Mouse (Mus musculus): Measurements from ENCODE around the gene Gbx1. TPM values are rescaled to one million over a fixed set of nuclear protein-coding genes. Genes with fewer than 3 reads are reported as not detected.
"Not testable (repeated sequence)": the region's sequence is repeated elsewhere in the genome, so short reads cannot be mapped to it uniquely, and the experiment has no call there.

The Gbx1 gene
- polyA plus RNA-seq (2012; rRNA removed), result 2.2 and 5.0 TPM in 2 replicates

DNA sequence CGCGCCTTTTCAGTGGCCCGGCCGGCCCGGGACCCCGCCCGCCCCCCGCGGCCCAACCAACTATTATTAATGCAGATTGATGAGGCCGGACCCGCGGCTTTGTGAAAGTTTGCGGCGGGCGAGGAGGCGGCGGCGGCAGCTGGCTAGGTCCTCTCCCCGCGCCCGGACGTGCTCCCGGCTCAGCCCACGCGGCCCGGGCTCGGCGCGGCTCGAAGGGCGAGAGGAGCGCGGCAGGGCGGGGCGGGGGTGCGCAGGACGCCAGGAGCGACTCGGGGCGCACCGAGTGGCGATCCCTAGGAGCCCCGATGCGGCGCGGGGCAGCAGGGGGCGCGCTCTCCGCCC, at the start of gene Gbx1:
Gene Gbx1, minus strand, starts transcription at position 314 of the 342 bp plus-strand sequence.
- TF ChIP-seq CTCF (IDR thresholded peaks at IDR 0.05; ENCODE audit: borderline replicate concordance, extremely low read depth, insufficient read depth, insufficient read length), result no peak
- no peak for TF ChIP-seq POLR2A (IDR thresholded peaks at IDR 0.05; ENCODE audit: borderline replicate concordance, extremely low read depth, insufficient read depth, insufficient read length, poor library complexity, severe bottlenecking)

DNA sequence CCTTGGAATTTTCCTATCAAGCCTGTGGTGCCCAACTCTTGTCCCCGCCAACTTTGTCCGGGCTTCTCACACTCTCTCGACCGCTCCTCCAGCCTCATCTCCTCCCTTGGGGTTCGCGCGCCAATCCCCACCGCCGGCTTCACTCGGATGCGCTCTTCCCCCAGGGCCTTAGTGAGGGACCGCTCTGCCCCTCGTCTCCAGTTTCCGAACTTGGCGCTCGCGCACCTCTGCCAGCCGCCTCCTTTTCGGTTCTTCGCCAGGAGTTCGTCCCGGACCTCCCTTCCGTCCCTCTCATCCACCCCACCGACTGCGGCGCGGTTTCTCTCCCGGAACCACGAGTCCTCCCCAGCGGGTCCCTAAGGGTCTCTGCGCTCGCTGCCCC, 49.8 kb upstream of the Gbx1 start:
- TF ChIP-seq CTCF (IDR thresholded peaks at IDR 0.05; ENCODE audit: borderline replicate concordance, extremely low read depth, insufficient read depth, insufficient read length), result no peak
- no peak for TF ChIP-seq POLR2A (IDR thresholded peaks at IDR 0.05; ENCODE audit: borderline replicate concordance, extremely low read depth, insufficient read depth, insufficient read length, poor library complexity, severe bottlenecking)
- no peak for DNase-seq (ENCODE audit: low read depth)

More for the DNA sequence above, at the start of gene Gbx1:
- DNase-seq (ENCODE audit: low read depth), result no peak

DNA sequence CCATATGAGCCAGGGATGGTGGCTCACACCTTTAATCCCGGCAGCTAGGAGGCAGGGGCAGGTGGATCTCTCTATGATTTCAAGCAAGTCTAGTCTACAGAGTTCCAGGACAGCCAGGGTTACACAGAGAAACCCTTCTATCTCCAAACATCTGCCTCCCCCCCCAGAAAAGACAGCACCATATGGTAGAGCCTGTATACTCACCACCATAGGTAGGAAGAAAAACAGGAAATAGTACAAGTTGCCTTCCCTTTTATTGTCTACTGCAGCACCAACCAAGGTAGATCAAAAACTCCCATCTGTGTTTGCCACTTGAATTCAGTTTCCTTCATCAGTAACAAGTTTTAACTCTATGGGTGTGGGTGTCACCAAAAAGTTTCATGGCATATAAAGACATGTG, 48.9 kb upstream of the Gbx1 start:
- TF ChIP-seq CTCF (IDR thresholded peaks at IDR 0.05; ENCODE audit: borderline replicate concordance, extremely low read depth, insufficient read depth, insufficient read length), result no peak
- no peak for TF ChIP-seq POLR2A (IDR thresholded peaks at IDR 0.05; ENCODE audit: borderline replicate concordance, extremely low read depth, insufficient read depth, insufficient read length, poor library complexity, severe bottlenecking)
- no peak for DNase-seq (ENCODE audit: low read depth)

DNA sequence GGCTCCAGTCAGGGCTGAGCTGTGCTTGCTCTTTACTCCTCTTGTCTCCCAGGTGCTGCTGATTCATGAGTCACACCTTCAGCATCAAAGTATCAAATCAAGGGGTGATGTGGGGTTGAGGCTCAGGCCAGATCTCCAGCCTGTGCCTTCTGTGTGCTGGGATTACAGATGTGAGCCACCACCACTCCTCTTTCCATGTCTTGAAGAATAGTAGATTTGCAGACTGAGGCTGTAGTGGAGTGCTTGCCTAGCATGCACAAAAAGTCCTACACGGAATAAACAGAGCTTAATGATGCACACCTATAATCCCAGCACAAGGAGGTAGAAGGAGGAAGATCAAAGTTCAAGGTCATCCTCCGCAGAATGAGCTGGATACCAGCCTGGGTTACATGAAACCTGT, 29.7 kb upstream of the Gbx1 start, which contains the start of gene 4931409K22Rik:
Gene 4931409K22Rik, minus strand, starts transcription at position 101 of the 400 bp plus-strand sequence.
- no peak for TF ChIP-seq CTCF (IDR thresholded peaks at IDR 0.05; ENCODE audit: borderline replicate concordance, extremely low read depth, insufficient read depth, insufficient read length)
- TF ChIP-seq POLR2A (IDR thresholded peaks at IDR 0.05; ENCODE audit: borderline replicate concordance, extremely low read depth, insufficient read depth, insufficient read length, poor library complexity, severe bottlenecking), result no peak
- no peak for DNase-seq (ENCODE audit: low read depth)

DNA sequence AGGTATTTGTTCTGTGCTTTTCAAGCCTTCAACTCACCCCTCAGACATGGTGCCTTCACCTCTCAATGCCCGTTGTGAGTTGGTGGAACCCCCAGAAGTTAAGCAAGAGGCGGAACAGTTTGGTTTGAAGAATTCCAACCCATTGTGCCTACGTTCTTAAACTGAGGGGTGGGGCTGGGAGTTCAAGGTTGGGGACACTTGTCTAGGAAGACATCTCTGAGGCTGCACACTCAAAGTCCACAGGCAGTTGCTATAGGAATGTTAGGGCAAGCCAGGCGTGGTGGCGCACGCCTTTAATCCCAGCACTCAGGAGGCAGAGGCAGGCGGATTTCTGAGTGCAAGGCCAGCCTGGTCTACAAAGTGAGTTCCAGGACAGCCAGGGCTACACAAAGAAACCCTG, 28.3 kb upstream of the Gbx1 start:
- not testable (repeated sequence) for DNase-seq (ENCODE audit: low read depth)

DNA sequence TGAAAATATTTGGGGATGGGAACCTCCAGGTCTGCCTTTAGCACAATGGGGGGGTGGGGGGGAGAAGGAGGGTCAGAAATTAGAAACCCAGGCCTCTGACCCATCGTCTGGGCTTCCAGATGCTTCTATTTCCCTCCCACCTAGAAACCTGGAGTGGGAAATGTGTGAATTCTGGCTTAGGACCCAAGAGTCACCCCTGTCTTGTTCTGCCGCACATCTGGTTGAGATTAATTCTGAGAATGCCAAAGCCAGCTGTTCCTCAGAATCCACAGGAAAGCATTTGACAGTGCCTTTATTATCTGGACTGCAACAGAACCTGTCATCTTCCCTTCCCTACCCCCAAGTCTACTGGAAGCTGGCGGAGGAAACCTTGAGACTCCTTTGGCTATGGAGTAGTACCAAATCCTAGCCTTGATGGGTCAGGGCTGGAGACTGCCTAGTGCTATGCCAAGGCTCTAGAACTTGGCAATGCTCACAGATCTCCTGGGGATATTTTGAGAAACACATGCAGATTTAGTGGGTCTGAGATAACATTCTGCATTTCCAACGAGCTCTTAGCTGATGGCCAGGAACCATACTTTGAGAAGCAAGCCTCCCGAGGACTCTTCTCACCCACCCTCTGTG, 26.7 kb upstream of the Gbx1 start:
- no peak for TF ChIP-seq POLR2A (IDR thresholded peaks at IDR 0.05; ENCODE audit: borderline replicate concordance, extremely low read depth, insufficient read depth, insufficient read length, poor library complexity, severe bottlenecking)
- TF ChIP-seq CTCF (IDR thresholded peaks at IDR 0.05; ENCODE audit: borderline replicate concordance, extremely low read depth, insufficient read depth, insufficient read length), result no peak

DNA sequence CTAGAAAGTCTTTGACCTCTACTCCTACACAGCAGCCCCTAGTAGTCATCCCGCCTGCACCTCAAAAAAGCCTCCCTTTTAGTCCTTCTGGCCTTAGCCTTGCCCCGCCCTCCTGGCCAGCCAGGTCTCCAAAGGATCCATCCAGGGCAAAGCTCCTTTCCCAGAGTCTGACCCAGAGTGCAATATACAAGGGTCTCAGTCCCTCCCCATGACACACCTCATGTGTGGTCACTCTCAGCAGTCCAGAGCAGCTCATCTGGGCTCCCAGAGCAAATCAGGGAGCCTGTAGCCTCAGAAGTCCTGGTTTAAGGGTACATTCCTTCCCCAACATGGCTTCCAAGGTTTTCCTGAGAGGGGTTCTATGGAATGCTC, 24.3 kb upstream of the Gbx1 start:
- TF ChIP-seq POLR2A (IDR thresholded peaks at IDR 0.05; ENCODE audit: borderline replicate concordance, extremely low read depth, insufficient read depth, insufficient read length, poor library complexity, severe bottlenecking) (no peak), CTCF (IDR thresholded peaks at IDR 0.05; ENCODE audit: borderline replicate concordance, extremely low read depth, insufficient read depth, insufficient read length) (no peak)

More for the DNA sequence above, 26.7 kb upstream of the Gbx1 start:
- no peak for DNase-seq (ENCODE audit: low read depth)

DNA sequence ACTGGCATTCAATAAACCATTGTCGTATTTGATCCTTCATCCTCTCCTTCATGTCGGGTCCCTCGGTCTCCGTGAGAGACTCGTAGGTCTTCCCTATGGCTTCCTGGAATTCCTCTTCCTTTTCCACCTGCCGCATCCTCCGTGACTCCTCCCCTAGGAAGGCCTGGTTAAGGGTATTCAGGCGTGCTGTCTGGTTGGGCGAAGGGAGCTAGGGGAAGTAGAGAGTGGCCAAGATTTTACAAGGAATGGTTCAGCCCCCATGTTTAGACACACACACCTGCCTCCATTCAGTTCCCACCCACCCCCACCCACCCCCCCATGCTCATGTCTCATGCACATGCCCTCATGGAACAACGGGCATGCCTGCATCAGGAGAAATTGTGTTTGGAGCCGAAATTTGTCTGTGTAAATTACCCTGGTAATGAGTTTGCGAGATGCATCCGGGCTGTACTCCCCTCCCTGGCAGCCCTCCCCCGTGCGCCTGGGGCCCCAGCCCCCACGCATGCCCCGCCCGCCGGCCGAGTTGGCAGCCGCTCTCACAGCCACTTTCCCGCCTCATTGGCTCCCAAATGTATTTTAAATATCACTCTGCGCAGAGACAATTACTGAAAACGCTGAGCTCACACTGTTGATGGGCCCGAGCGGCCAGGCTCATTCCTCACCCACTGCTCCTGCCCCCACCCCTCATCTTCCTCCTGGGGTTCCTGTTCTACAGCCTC, 23.8 kb upstream of the Gbx1 start:
- peak; percentile 94 for DNase-seq (ENCODE audit: low read depth)
- TF ChIP-seq POLR2A (IDR thresholded peaks at IDR 0.05; ENCODE audit: borderline replicate concordance, extremely low read depth, insufficient read depth, insufficient read length, poor library complexity, severe bottlenecking) (no peak), CTCF (IDR thresholded peaks at IDR 0.05; ENCODE audit: borderline replicate concordance, extremely low read depth, insufficient read depth, insufficient read length) (no peak)

More for the DNA sequence above, 24.3 kb upstream of the Gbx1 start:
- DNase-seq (ENCODE audit: low read depth), result no peak

DNA sequence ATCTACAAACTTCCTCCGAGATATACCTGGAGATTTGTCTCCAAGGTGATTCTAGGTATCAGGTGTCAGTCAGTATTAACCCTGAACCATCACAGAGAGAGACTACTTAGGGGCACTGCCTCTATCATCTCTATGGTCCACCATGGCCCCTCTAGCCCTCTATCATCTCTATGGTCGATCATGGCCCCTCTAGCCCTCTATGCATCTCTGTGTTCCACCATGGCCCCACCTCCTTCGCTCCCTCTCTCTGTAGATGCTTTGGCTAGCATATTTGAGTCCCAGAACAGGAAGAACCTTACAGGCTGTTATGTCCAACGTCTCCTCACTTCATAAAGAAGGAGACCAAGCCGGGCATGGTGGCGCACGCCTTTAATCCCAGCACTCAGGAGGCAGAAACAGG, 15.6 kb upstream of the Gbx1 start:
- TF ChIP-seq POLR2A (IDR thresholded peaks at IDR 0.05; ENCODE audit: borderline replicate concordance, extremely low read depth, insufficient read depth, insufficient read length, poor library complexity, severe bottlenecking) (no peak), CTCF (IDR thresholded peaks at IDR 0.05; ENCODE audit: borderline replicate concordance, extremely low read depth, insufficient read depth, insufficient read length) (no peak)
- no peak for DNase-seq (ENCODE audit: low read depth)

DNA sequence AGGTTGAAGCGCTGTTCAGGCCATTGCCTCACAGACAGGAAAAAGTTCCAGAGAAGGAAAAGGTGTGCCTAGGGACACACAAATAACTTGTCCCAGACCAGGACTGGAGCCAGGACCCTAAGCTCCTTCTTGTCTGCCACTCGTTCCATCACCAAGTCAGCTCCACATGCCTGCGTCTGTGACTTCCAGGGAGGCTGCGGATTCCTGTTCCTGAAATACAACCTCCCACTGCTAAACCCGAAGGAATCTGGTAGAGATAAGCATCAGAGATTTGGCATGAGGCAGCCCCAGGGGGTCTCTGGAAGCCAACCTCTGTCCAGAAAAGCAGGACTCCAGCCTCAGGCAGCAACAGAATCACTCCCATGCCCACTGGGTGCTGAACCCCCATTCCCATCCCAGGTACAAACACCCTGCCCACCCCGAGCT, 14.2 kb upstream of the Gbx1 start:
- TF ChIP-seq CTCF (IDR thresholded peaks at IDR 0.05; ENCODE audit: borderline replicate concordance, extremely low read depth, insufficient read depth, insufficient read length) (no peak), POLR2A (IDR thresholded peaks at IDR 0.05; ENCODE audit: borderline replicate concordance, extremely low read depth, insufficient read depth, insufficient read length, poor library complexity, severe bottlenecking) (no peak)
- no peak for DNase-seq (ENCODE audit: low read depth)

DNA sequence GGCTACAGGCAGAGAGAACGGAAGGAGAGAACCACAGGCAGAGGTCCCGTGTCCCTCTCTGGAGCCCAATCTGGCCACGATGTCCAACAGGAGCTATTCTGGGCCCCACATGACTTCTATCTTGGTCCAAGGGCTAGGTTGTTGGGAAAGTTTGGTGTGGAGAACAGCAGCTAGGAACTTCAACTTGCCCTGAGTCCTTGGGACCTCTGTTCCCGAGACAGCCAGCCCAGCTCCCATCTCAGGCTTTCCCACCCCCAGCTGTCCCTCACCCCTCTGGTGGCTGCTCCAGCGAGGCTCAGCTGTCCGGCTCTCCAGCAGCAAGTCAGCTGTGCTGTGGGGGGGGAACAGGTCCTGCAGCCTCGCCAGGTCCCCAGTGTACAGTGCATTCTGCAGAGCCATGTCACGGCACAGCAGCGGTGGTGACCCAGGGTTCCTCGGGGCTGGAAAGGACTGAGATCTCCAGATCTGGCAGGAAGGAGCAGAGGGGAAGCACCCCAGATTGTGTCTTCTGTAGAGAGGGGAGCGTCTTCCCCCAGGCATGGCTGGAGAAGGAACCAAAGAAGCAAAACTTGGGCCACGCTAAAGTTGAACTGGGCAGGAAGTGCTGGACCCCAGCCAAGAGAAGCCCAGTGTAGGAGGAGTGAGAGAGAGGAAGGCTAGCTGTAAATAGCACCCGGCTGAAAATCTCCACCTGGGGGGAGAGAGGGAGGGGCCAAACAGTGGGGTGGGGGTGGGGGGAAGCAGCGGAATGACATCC, 13.6 kb upstream of the Gbx1 start, which contains the start of gene Asb10:
Gene Asb10, minus strand, starts transcription at position 592 of the 757 bp plus-strand sequence.
- no peak for DNase-seq (ENCODE audit: low read depth)
- TF ChIP-seq POLR2A (IDR thresholded peaks at IDR 0.05; ENCODE audit: borderline replicate concordance, extremely low read depth, insufficient read depth, insufficient read length, poor library complexity, severe bottlenecking) (no peak), CTCF (IDR thresholded peaks at IDR 0.05; ENCODE audit: borderline replicate concordance, extremely low read depth, insufficient read depth, insufficient read length) (no peak)
